Mouse (Mus musculus) embryonic fibroblast, embryonic 13.5 days (primary cell): ENCODE measurements at regions not wholly inside any gene's neighbourhood (a gene's known extent, or its start where the extent isn't known, plus 50 kb on each side); places are given as distances from the start of the nearest gene placed in this dataset.

Experiments used
- H3K27ac ChIP-seq: 2 replicates; pipeline ENCODE4 v1.5.1; 2012; ENCODE audit warnings: low read length, control low read depth, inconsistent platforms; ENCODE audit not compliant: insufficient read depth
- H3K4me1 ChIP-seq: 2 replicates; pipeline ENCODE4 v1.6.1; 2011; ENCODE audit warnings: low read length; ENCODE audit not compliant: control insufficient read depth, insufficient read depth
- H3K4me3 ChIP-seq: 2 replicates; pipeline ENCODE4 v1.5.1; 2011; ENCODE audit warnings: mild to moderate bottlenecking, control low read depth, low read length; ENCODE audit not compliant: insufficient read depth
- CTCF ChIP-seq: IDR thresholded peaks from 2 replicates; pipeline ENCODE4 v1.5.1; 2011; ENCODE audit warnings: mild to moderate bottlenecking, control low read depth, low read length, moderate library complexity, borderline replicate concordance; ENCODE audit not compliant: insufficient read depth
- POLR2A ChIP-seq: IDR thresholded peaks from 2 replicates; pipeline ENCODE4 v1.6.1; 2011; ENCODE audit warnings: low read depth, mild to moderate bottlenecking, control low read depth, low read length, moderate library complexity

- Histone ChIP-seq H3K4me3 (no peak overlapping the region), H3K27ac (no peak overlapping the region), H3K4me1 (no peaks in the 10 kb centered on the region)
- no peak for TF ChIP-seq CTCF
- TF ChIP-seq POLR2A = no peak
Measured at GRCm38 (mm10) chr11:112219046-112219720, 562.8 kb upstream of the Sox9 start.

GRCm38 (mm10) chr11:112234492-112235116 is 547.4 kb upstream of the Sox9 start:
- Histone ChIP-seq H3K4me3 (no peak overlapping the region), H3K27ac (no peak overlapping the region), H3K4me1 (no peaks in the 10 kb centered on the region)
- TF ChIP-seq CTCF (no peak), POLR2A (no peak)

GRCm38 (mm10) chr11:112238960-112239884 is 542.8 kb upstream of the Sox9 start:
- Histone ChIP-seq H3K4me1 (no peaks in the 10 kb centered on the region), H3K4me3 (no peak overlapping the region), H3K27ac (no peak overlapping the region)
- TF ChIP-seq POLR2A (no peak), CTCF (no peak)

- Histone ChIP-seq H3K4me1 (peaks cover 2% of the 10 kb centered on the region; the same call in 1 of the 2 replicates), H3K4me3 (no peak overlapping the region), H3K27ac (no peak overlapping the region)
- TF ChIP-seq POLR2A = no peak
- no peak for TF ChIP-seq CTCF
Measured at GRCm38 (mm10) chr11:112252548-112252947, 529.5 kb upstream of the Sox9 start.

- H3K27ac ChIP-seq = no peak overlapping the region
- peaks cover 2% of the 10 kb centered on the region; the same call in 1 of the 2 replicates for H3K4me1 ChIP-seq
- H3K4me3 ChIP-seq = no peak overlapping the region
- no peak for TF ChIP-seq POLR2A
Measured at GRCm38 (mm10) chr11:112253061-112253460, 529.0 kb upstream of the Sox9 start.

GRCm38 (mm10) chr11:112256326-112256725 is 525.7 kb upstream of the Sox9 start:
- H3K4me1 ChIP-seq = peaks cover 2% of the 10 kb centered on the region; the same call in 1 of the 2 replicates
- H3K27ac ChIP-seq = no peak overlapping the region
- no peak overlapping the region for H3K4me3 ChIP-seq
- no peak for TF ChIP-seq POLR2A
- TF ChIP-seq CTCF = no peak

- TF ChIP-seq CTCF = no peak
- no peak for TF ChIP-seq POLR2A
- no peaks in the 10 kb centered on the region for H3K4me1 ChIP-seq
Measured at GRCm38 (mm10) chr11:112264077-112264476, 517.9 kb upstream of the Sox9 start.

GRCm38 (mm10) chr11:112270911-112271310 is 511.1 kb upstream of the Sox9 start:
- Histone ChIP-seq H3K4me3 (no peak overlapping the region), H3K4me1 (no peaks in the 10 kb centered on the region), H3K27ac (no peak overlapping the region)
- TF ChIP-seq CTCF (no peak), POLR2A (no peak)

More at GRCm38 (mm10) chr11:112264077-112264476, 517.9 kb upstream of the Sox9 start:
- no peak overlapping the region for H3K4me3 ChIP-seq
- H3K27ac ChIP-seq = no peak overlapping the region

GRCm38 (mm10) chr11:112278566-112278965 is 503.5 kb upstream of the Sox9 start:
- no peak for TF ChIP-seq POLR2A
- no peak for TF ChIP-seq CTCF
- Histone ChIP-seq H3K27ac (no peak overlapping the region), H3K4me1 (no peaks in the 10 kb centered on the region), H3K4me3 (no peak overlapping the region)
